Mouse (Mus musculus): ENCODE measurements at regions not wholly inside any gene's neighbourhood (a gene's known extent, or its start where the extent isn't known, plus 50 kb on each side); places are given as distances from the start of the nearest gene placed in this dataset.

GRCm38 (mm10) chr7:37093721-37094120, 395.8 kb downstream of the Tshz3 start:
- no peak for DNase-seq (ENCODE audit: low read depth, low spot score)

GRCm38 (mm10) chr7:37095839-37096238, 397.9 kb downstream of the Tshz3 start:
- DNase-seq (ENCODE audit: low read depth, low spot score), result peak; percentile 30

GRCm38 (mm10) chr7:37096291-37096690, 398.4 kb downstream of the Tshz3 start:
- no peak for DNase-seq (ENCODE audit: low read depth, low spot score)

GRCm38 (mm10) chr7:37098950-37099349, 401.0 kb downstream of the Tshz3 start:
- DNase-seq (ENCODE audit: low read depth, low spot score), result no peak

GRCm38 (mm10) chr7:37104671-37105070, 406.8 kb downstream of the Tshz3 start:
- no peak for DNase-seq (ENCODE audit: low read depth, low spot score)

- DNase-seq (ENCODE audit: low read depth, low spot score), result no peak
Measured at GRCm38 (mm10) chr7:37111071-37111470, 413.2 kb downstream of the Tshz3 start.

- DNase-seq (ENCODE audit: low read depth, low spot score), result no peak
Measured at GRCm38 (mm10) chr7:37120776-37121175, 422.9 kb downstream of the Tshz3 start.

GRCm38 (mm10) chr7:37140191-37140590, 442.3 kb downstream of the Tshz3 start:
- no peak for DNase-seq (ENCODE audit: low read depth, low spot score)

GRCm38 (mm10) chr7:37142780-37143179, 444.9 kb downstream of the Tshz3 start:
- DNase-seq (ENCODE audit: low read depth, low spot score), result no peak

GRCm38 (mm10) chr7:37144303-37144702, 446.4 kb downstream of the Tshz3 start:
- no peak for DNase-seq (ENCODE audit: low read depth, low spot score)

GRCm38 (mm10) chr7:37149711-37150110, 451.8 kb downstream of the Tshz3 start:
- peak; percentile 46 for DNase-seq (ENCODE audit: low read depth, low spot score)

GRCm38 (mm10) chr7:37159801-37160200, 461.9 kb downstream of the Tshz3 start:
- no peak for DNase-seq (ENCODE audit: low read depth, low spot score)

GRCm38 (mm10) chr7:37168883-37169282, 471.0 kb downstream of the Tshz3 start:
- DNase-seq (ENCODE audit: low read depth, low spot score), result no peak

- no peak for DNase-seq (ENCODE audit: low read depth, low spot score)
Measured at GRCm38 (mm10) chr7:37175746-37176145, 477.8 kb downstream of the Tshz3 start.

- no peak for DNase-seq (ENCODE audit: low read depth, low spot score)
Measured at GRCm38 (mm10) chr7:37178256-37178655, 480.3 kb downstream of the Tshz3 start.

- no peak for DNase-seq (ENCODE audit: low read depth, low spot score)
Measured at GRCm38 (mm10) chr7:37179907-37180306, 482.0 kb downstream of the Tshz3 start.

- DNase-seq (ENCODE audit: low read depth, low spot score), result no peak
Measured at GRCm38 (mm10) chr7:37180416-37180815, 482.5 kb downstream of the Tshz3 start.

- no peak for DNase-seq (ENCODE audit: low read depth, low spot score)
Measured at GRCm38 (mm10) chr7:37181109-37181508, 483.2 kb downstream of the Tshz3 start.

GRCm38 (mm10) chr7:37192536-37192935, 494.6 kb downstream of the Tshz3 start:
- no peak for DNase-seq (ENCODE audit: low read depth, low spot score)

GRCm38 (mm10) chr7:37204800-37205199, 506.9 kb downstream of the Tshz3 start:
- DNase-seq (ENCODE audit: low read depth, low spot score), result no peak

- no peak for DNase-seq (ENCODE audit: low read depth, low spot score)
Measured at GRCm38 (mm10) chr7:37208305-37208704, 510.4 kb downstream of the Tshz3 start.

GRCm38 (mm10) chr7:37213751-37214181, 515.8 kb downstream of the Tshz3 start:
- DNase-seq (ENCODE audit: low read depth, low spot score), result no peak

- no peak for DNase-seq (ENCODE audit: low read depth, low spot score)
Measured at GRCm38 (mm10) chr7:37215498-37215897, 517.6 kb downstream of the Tshz3 start.

- no peak for DNase-seq (ENCODE audit: low read depth, low spot score)
Measured at GRCm38 (mm10) chr7:37220476-37220875, 522.6 kb downstream of the Tshz3 start.

All from brain, embryonic 18.5 days (tissue).